Mouse (Mus musculus) intestine, embryonic 15.5 days (tissue): Measurements from ENCODE around the gene Plekhm1. TPM values are rescaled to one million over a fixed set of nuclear protein-coding genes. Genes with fewer than 3 reads are reported as not detected.

Experiments used
- ATAC-seq: fragments of 200-750 bp; cut with Nextera tagmentation; 2 replicates; pipeline ENCODE4 v1.8.0; 2017; ENCODE audit warnings: moderate TSS enrichment, moderate library complexity
- H3K27ac ChIP-seq: fragments of 300-500 bp; sonication (generic); 2 replicates; pipeline ENCODE4 v1.5.1; 2015; ENCODE audit warnings: mild to moderate bottlenecking, inconsistent platforms
- H3K27me3 ChIP-seq: fragments of 300-500 bp; sonication (generic); replicated peaks from 2 replicates; pipeline ENCODE4 v1.6.1; 2015; ENCODE audit warnings: inconsistent platforms
- H3K36me3 ChIP-seq: fragments of 300-500 bp; sonication (generic); 2 replicates; pipeline ENCODE4 v1.6.1; 2015; ENCODE audit warnings: inconsistent platforms
- H3K4me1 ChIP-seq: fragments of 300-500 bp; sonication (generic); replicated peaks from 2 replicates; pipeline ENCODE4 v1.6.1; 2015; ENCODE audit warnings: inconsistent platforms
- H3K4me2 ChIP-seq: fragments of 300-500 bp; sonication (generic); replicated peaks from 2 replicates; pipeline ENCODE4 v1.6.1; 2015; ENCODE audit warnings: mild to moderate bottlenecking, inconsistent platforms
- H3K4me3 ChIP-seq: fragments of 300-500 bp; sonication (generic); replicated peaks from 2 replicates; pipeline ENCODE4 v1.5.1; 2015; ENCODE audit warnings: inconsistent platforms
- H3K9ac ChIP-seq: fragments of 300-500 bp; sonication (generic); 2 replicates; pipeline ENCODE4 v1.6.1; 2015; ENCODE audit warnings: inconsistent platforms
- H3K9me3 ChIP-seq: fragments of 300-500 bp; sonication (generic); 2 replicates; pipeline ENCODE4 v1.6.1; 2016; ENCODE audit warnings: inconsistent platforms
- WGBS: fragments of 180-500 bp; shearing (Covaris S2); methylation state at CpG from one replicate; pipeline ENCODE4 v1.1.7; 2015; 5-methylcytosine and 5-hydroxymethylcytosine counted together
- polyA plus RNA-seq: library from polyadenylated mRNA; unstranded; fragments of >200 nt; fragmentation: Nextera tagmentation; extraction: Ambion mirVana; gene quantifications from 2 replicates; pipeline ENCODE4 v1.2.1, GENCODE M21; 2015

Gene Plekhm1
- polyA plus RNA-seq, 1 experiment from 2014 or later: 5.6 TPM

GRCm38 (mm10) chr11:103345408-103346091 lies 66.9 kb downstream of the Plekhm1 start:
- peak; percentile 4; the same call in 1 of the 2 replicates for ATAC-seq

GRCm38 (mm10) chr11:103344494-103345332 lies 67.8 kb downstream of the Plekhm1 start:
- no peak overlapping the region for H3K4me3 ChIP-seq
- peak overlapping the region; percentile 79 for H3K27ac ChIP-seq
- 67% methylated on average over 19 of the region's 19 CpGs for WGBS
- H3K9me3 ChIP-seq: no peaks in the 10 kb centered on the region
- no peaks in the 10 kb centered on the region for H3K27me3 ChIP-seq
- H3K36me3 ChIP-seq: no peaks in the 10 kb centered on the region
- H3K4me1 ChIP-seq: peaks cover 33% of the 10 kb centered on the region
- no peak for ATAC-seq
- H3K9ac ChIP-seq: no peak overlapping the region
- peak overlapping the region; percentile 34 for H3K4me2 ChIP-seq

More at GRCm38 (mm10) chr11:103345408-103346091, 66.9 kb downstream of the Plekhm1 start:
- peaks cover 25% of the 10 kb centered on the region for H3K4me1 ChIP-seq
- WGBS: 60% methylated on average over 7 of the region's 7 CpGs
- peak overlapping the region; percentile 28; the same call in 1 of the 2 replicates for H3K9ac ChIP-seq
- H3K27ac ChIP-seq: peak overlapping the region; percentile 79
- H3K9me3 ChIP-seq: no peaks in the 10 kb centered on the region
- no peaks in the 10 kb centered on the region for H3K36me3 ChIP-seq
- no peak overlapping the region; the same call in 1 of the 2 replicates for H3K4me3 ChIP-seq
- H3K27me3 ChIP-seq: no peaks in the 10 kb centered on the region
- H3K4me2 ChIP-seq: peak overlapping the region; percentile 34

GRCm38 (mm10) chr11:103343881-103344280 lies 68.6 kb downstream of the Plekhm1 start:
- 0 out of 2 replicates have a peak overlapping the region, but pooled peaks have one; percentile 11 for H3K27ac ChIP-seq
- no peak overlapping the region for H3K4me3 ChIP-seq
- WGBS: 75% methylated on average over 1 of the region's 1 CpGs
- no peak for ATAC-seq
- no peak overlapping the region for H3K9ac ChIP-seq
- H3K4me2 ChIP-seq: no peak overlapping the region
- no peaks in the 10 kb centered on the region for H3K27me3 ChIP-seq
- no peaks in the 10 kb centered on the region for H3K36me3 ChIP-seq
- no peaks in the 10 kb centered on the region for H3K9me3 ChIP-seq
- peaks cover 38% of the 10 kb centered on the region for H3K4me1 ChIP-seq

- ATAC-seq: no peak
- Histone ChIP-seq H3K4me3 (no peak overlapping the region), H3K9me3 (no peaks in the 10 kb centered on the region), H3K36me3 (no peaks in the 10 kb centered on the region), H3K4me1 (peaks cover 39% of the 10 kb centered on the region), H3K27ac (no peak overlapping the region), H3K27me3 (no peaks in the 10 kb centered on the region), H3K4me2 (no peak overlapping the region), H3K9ac (no peak overlapping the region)
- 87% methylated on average over 6 of the region's 6 CpGs for WGBS
These were observed 69.4 kb downstream of the Plekhm1 start for GRCm38 (mm10) chr11:103343063-103343462.

- peak overlapping the region; percentile 92 for H3K27ac ChIP-seq
- H3K27me3 ChIP-seq: no peaks in the 10 kb centered on the region
- H3K4me3 ChIP-seq: peak overlapping the region; percentile 33; the same call in 1 of the 2 replicates
- peak overlapping the region; percentile 71 for H3K4me2 ChIP-seq
- peak; percentile 79 for ATAC-seq
- H3K36me3 ChIP-seq: no peaks in the 10 kb centered on the region
- no peaks in the 10 kb centered on the region for H3K9me3 ChIP-seq
- 17% methylated on average over 7 of the region's 7 CpGs for WGBS
- H3K9ac ChIP-seq: peak overlapping the region; percentile 51; the same call in 1 of the 2 replicates
- peaks cover 35% of the 10 kb centered on the region for H3K4me1 ChIP-seq
These were observed 71.8 kb downstream of the Plekhm1 start for GRCm38 (mm10) chr11:103340677-103341076.

GRCm38 (mm10) chr11:103340130-103340529 lies 72.4 kb downstream of the Plekhm1 start:
- Histone ChIP-seq H3K27ac (peak overlapping the region; percentile 92), H3K4me2 (peak overlapping the region; percentile 71), H3K4me3 (peak overlapping the region; percentile 33), H3K9me3 (no peaks in the 10 kb centered on the region), H3K9ac (peak overlapping the region; percentile 51), H3K27me3 (no peaks in the 10 kb centered on the region), H3K36me3 (no peaks in the 10 kb centered on the region), H3K4me1 (peaks cover 31% of the 10 kb centered on the region)
- ATAC-seq: peak; percentile 46
- 46% methylated on average over 19 of the region's 19 CpGs for WGBS

GRCm38 (mm10) chr11:103339414-103340119 lies 72.9 kb downstream of the Plekhm1 start:
- peak; percentile 85 for ATAC-seq
- Histone ChIP-seq H3K4me3 (peak overlapping the region; percentile 33), H3K36me3 (no peaks in the 10 kb centered on the region), H3K9ac (peak overlapping the region; percentile 51), H3K4me1 (peaks cover 28% of the 10 kb centered on the region), H3K27me3 (no peaks in the 10 kb centered on the region), H3K4me2 (peak overlapping the region; percentile 71), H3K27ac (peak overlapping the region; percentile 92), H3K9me3 (no peaks in the 10 kb centered on the region)
- 29% methylated on average over 14 of the region's 19 CpGs for WGBS

- no peak for ATAC-seq
- Histone ChIP-seq H3K27ac (0 out of 2 replicates have a peak overlapping the region, but pooled peaks have one; percentile 92), H3K4me2 (peak overlapping the region; percentile 71), H3K4me3 (no peak overlapping the region), H3K36me3 (no peaks in the 10 kb centered on the region), H3K4me1 (peaks cover 23% of the 10 kb centered on the region), H3K9me3 (no peaks in the 10 kb centered on the region), H3K9ac (no peak overlapping the region), H3K27me3 (peaks cover 5% of the 10 kb centered on the region)
- 93% methylated on average over 6 of the region's 6 CpGs for WGBS
These were observed 73.8 kb downstream of the Plekhm1 start for GRCm38 (mm10) chr11:103338671-103339070.

- Histone ChIP-seq H3K4me2 (no peak overlapping the region), H3K4me1 (peaks cover 25% of the 10 kb centered on the region), H3K36me3 (no peaks in the 10 kb centered on the region), H3K27ac (no peak overlapping the region), H3K27me3 (peaks cover 10% of the 10 kb centered on the region), H3K9me3 (no peaks in the 10 kb centered on the region), H3K4me3 (no peak overlapping the region), H3K9ac (no peak overlapping the region)
- 87% methylated on average over 7 of the region's 7 CpGs for WGBS
- no peak for ATAC-seq
These were observed 74.4 kb downstream of the Plekhm1 start for GRCm38 (mm10) chr11:103338119-103338518.

- ATAC-seq: no peak
- peaks cover 15% of the 10 kb centered on the region for H3K27me3 ChIP-seq
- no peaks in the 10 kb centered on the region for H3K9me3 ChIP-seq
- 86% methylated on average over 2 of the region's 2 CpGs for WGBS
- no peak overlapping the region for H3K4me3 ChIP-seq
- no peak overlapping the region for H3K9ac ChIP-seq
- H3K27ac ChIP-seq: no peak overlapping the region
- H3K36me3 ChIP-seq: no peaks in the 10 kb centered on the region
- no peak overlapping the region for H3K4me2 ChIP-seq
- H3K4me1 ChIP-seq: peaks cover 30% of the 10 kb centered on the region
These were observed 75.3 kb downstream of the Plekhm1 start for GRCm38 (mm10) chr11:103337180-103337579.

- Histone ChIP-seq H3K27ac (no peak overlapping the region), H3K36me3 (0 out of 2 replicates have a peak, but pooled peaks cover 3% of the 10 kb centered on the region), H3K9me3 (no peaks in the 10 kb centered on the region), H3K4me3 (no peak overlapping the region), H3K9ac (no peak overlapping the region), H3K4me1 (peaks cover 26% of the 10 kb centered on the region), H3K27me3 (peaks cover 15% of the 10 kb centered on the region), H3K4me2 (no peak overlapping the region)
- 78% methylated on average over 5 of the region's 5 CpGs for WGBS
- no peak for ATAC-seq
These were observed 76.9 kb downstream of the Plekhm1 start for GRCm38 (mm10) chr11:103335561-103335960.

GRCm38 (mm10) chr11:103334925-103335324 lies 77.6 kb downstream of the Plekhm1 start:
- H3K27me3 ChIP-seq: peaks cover 15% of the 10 kb centered on the region
- H3K27ac ChIP-seq: no peak overlapping the region
- H3K36me3 ChIP-seq: 0 out of 2 replicates have a peak, but pooled peaks cover 3% of the 10 kb centered on the region
- no peak overlapping the region for H3K4me2 ChIP-seq
- peaks cover 20% of the 10 kb centered on the region for H3K4me1 ChIP-seq
- no peaks in the 10 kb centered on the region for H3K9me3 ChIP-seq
- H3K4me3 ChIP-seq: no peak overlapping the region
- WGBS: 88% methylated on average over 9 of the region's 9 CpGs
- no peak for ATAC-seq
- no peak overlapping the region for H3K9ac ChIP-seq
